Mouse (Mus musculus) kidney, postnatal 0 days (tissue): ENCODE data around the gene Gm26620. TPM values are rescaled to one million over a fixed set of nuclear protein-coding genes. Genes with fewer than 3 reads are reported as not detected.

Source experiments
- ATAC-seq: fragments of 200-750 bp; cut with Nextera tagmentation; replicated peaks from 2 replicates; pipeline ENCODE4 v1.8.0; 2017; ENCODE audit warnings: low read depth, moderate number of reproducible peaks, moderate TSS enrichment, moderate library complexity; ENCODE audit not compliant: low FRiP score
- DNase-seq: peaks from one replicate; pipeline ENCODE4 v3.0.0-alpha.2; 2016; ENCODE audit warnings: low spot score
- H3K27ac ChIP-seq: fragments of 300-500 bp; sonication (generic); 2 replicates; pipeline ENCODE4 v1.5.1; 2014; ENCODE audit warnings: mild to moderate bottlenecking
- H3K27me3 ChIP-seq: fragments of 300-500 bp; sonication (generic); 2 replicates; pipeline ENCODE4 v1.6.1; 2014; ENCODE audit warnings: low read length, mixed read lengths; ENCODE audit not compliant: insufficient read depth
- H3K36me3 ChIP-seq: fragments of 300-500 bp; sonication (generic); 2 replicates; pipeline ENCODE4 v1.6.1; 2014; ENCODE audit warnings: low read length, mixed read lengths; ENCODE audit not compliant: insufficient read depth
- H3K4me1 ChIP-seq: fragments of 300-500 bp; sonication (generic); replicated peaks from 2 replicates; pipeline ENCODE4 v1.6.1; 2014; ENCODE audit warnings: antibody characterized with exemption, low read length, mixed read lengths; ENCODE audit not compliant: insufficient read depth
- H3K4me2 ChIP-seq: fragments of 300-500 bp; sonication (generic); 2 replicates; pipeline ENCODE4 v1.6.1; 2014; ENCODE audit warnings: mild to moderate bottlenecking, low read length, moderate library complexity, mixed read lengths
- H3K4me3 ChIP-seq: fragments of 300-500 bp; sonication (generic); replicated peaks from 2 replicates; pipeline ENCODE4 v1.5.1; 2014; ENCODE audit warnings: low read depth, low read length
- H3K9ac ChIP-seq: fragments of 300-500 bp; sonication (generic); 2 replicates; pipeline ENCODE4 v1.6.1; 2014; ENCODE audit warnings: low read depth, low read length
- H3K9me3 ChIP-seq: fragments of 300-500 bp; sonication (generic); replicated peaks from 2 replicates; pipeline ENCODE4 v1.6.1; 2016; ENCODE audit warnings: low read length, inconsistent platforms, mixed read lengths
- CTCF ChIP-seq: IDR thresholded peaks from 2 replicates; pipeline ENCODE4 v1.5.1; 2016; ENCODE audit warnings: antibody characterized with exemption, low read depth, mild to moderate bottlenecking, moderate library complexity
- WGBS: fragments of 180-500 bp; shearing (Covaris S2); extraction: QIAGEN DNeasy Blood & Tissue Kit; methylation state at CpG from one replicate; pipeline ENCODE4 v1.1.7; 2014; 5-methylcytosine and 5-hydroxymethylcytosine counted together
- polyA plus RNA-seq: library from polyadenylated mRNA; unstranded; fragments of >200 nt; fragmentation: Nextera tagmentation; extraction: Ambion mirVana; gene quantifications from 2 replicates; pipeline ENCODE4 v1.2.1, GENCODE M21; 2015

Gene Gm26620
- polyA plus RNA-seq, 1 experiment from 2014 or later, result 2.1 TPM

DNA sequence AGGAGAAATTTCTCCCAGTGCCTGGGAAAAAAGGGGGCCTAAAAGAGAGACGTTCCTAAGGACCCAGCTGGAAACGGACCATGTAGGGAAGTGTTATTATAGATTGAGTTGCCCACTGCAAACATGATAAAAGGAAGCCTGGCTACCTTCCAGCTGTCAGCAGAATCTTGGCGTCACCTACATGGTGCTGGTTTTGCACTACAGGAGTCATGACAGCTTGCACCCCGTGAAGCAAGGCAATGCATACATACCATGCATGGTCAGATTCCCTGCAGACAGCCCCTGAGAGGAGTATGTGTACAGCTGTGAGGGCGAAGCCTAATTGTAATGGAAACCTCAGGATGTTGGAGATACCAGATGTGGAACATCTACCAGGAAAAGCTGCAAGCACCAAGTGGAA is 30.8 kb downstream of the Gm26620 start:
- H3K4me1 ChIP-seq, result no peaks in the 10 kb centered on the region
- ATAC-seq (no peak), DNase-seq (no peak)
- H3K9me3 ChIP-seq, result no peaks in the 10 kb centered on the region
- no peak overlapping the region for H3K4me2 ChIP-seq
- no peaks in the 10 kb centered on the region for H3K27me3 ChIP-seq
- no peak overlapping the region for H3K27ac ChIP-seq
- no peak for TF ChIP-seq CTCF
- no peak overlapping the region for H3K4me3 ChIP-seq
- H3K36me3 ChIP-seq, result no peaks in the 10 kb centered on the region
- no peak overlapping the region for H3K9ac ChIP-seq
- 70% methylated on average over 5 of the region's 5 CpGs for WGBS

GRCm38 (mm10) chr1:170919308-170919707 is 34.4 kb downstream of the Gm26620 start:
- H3K4me1 ChIP-seq, result no peaks in the 10 kb centered on the region
- H3K36me3 ChIP-seq, result no peaks in the 10 kb centered on the region
- 90% methylated on average over 8 of the region's 8 CpGs for WGBS
- ATAC-seq (no peak), DNase-seq (no peak)
- no peaks in the 10 kb centered on the region for H3K9me3 ChIP-seq
- H3K4me2 ChIP-seq, result no peak overlapping the region
- no peak overlapping the region for H3K9ac ChIP-seq
- no peak overlapping the region for H3K27ac ChIP-seq
- no peak for TF ChIP-seq CTCF
- no peak overlapping the region for H3K4me3 ChIP-seq
- H3K27me3 ChIP-seq, result no peaks in the 10 kb centered on the region

GRCm38 (mm10) chr1:170924485-170924884 is 39.6 kb downstream of the Gm26620 start:
- Histone ChIP-seq H3K27ac (no peak overlapping the region), H3K36me3 (no peaks in the 10 kb centered on the region), H3K9me3 (no peaks in the 10 kb centered on the region), H3K4me1 (no peaks in the 10 kb centered on the region), H3K27me3 (no peaks in the 10 kb centered on the region), H3K4me3 (no peak overlapping the region), H3K4me2 (no peak overlapping the region), H3K9ac (no peak overlapping the region)
- TF ChIP-seq CTCF, result no peak
- 72% methylated on average over 6 of the region's 6 CpGs for WGBS
- peak; percentile 16 for DNase-seq
- ATAC-seq, result no peak

DNA sequence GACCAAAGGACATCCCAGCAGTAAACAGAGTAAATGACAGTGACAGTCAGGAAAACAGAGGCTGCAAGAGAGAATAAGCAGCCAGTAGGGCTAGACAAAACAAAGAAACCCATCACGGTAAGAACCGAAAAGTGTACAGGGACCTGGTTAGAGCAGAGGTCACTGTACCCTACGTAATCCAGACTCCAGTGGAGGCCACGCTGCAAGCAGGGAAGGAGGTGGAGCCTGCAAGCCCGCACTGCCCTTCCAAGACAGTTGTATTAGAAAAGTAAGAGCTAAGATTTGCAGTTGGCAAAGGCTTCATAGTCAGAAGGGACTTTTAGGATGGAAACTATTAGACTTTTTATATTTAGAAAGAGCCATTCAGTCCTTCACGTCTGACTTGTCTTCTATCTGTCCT is 42.1 kb downstream of the Gm26620 start:
- Histone ChIP-seq H3K27me3 (no peaks in the 10 kb centered on the region), H3K4me1 (no peaks in the 10 kb centered on the region), H3K4me2 (no peak overlapping the region), H3K4me3 (no peak overlapping the region), H3K9me3 (no peaks in the 10 kb centered on the region), H3K27ac (no peak overlapping the region), H3K36me3 (no peaks in the 10 kb centered on the region), H3K9ac (no peak overlapping the region)
- no peak for TF ChIP-seq CTCF
- DNase-seq (no peak), ATAC-seq (no peak)
- WGBS, result 53% methylated on average over 6 of the region's 6 CpGs

GRCm38 (mm10) chr1:170927378-170927777 is 42.5 kb downstream of the Gm26620 start, which contains the start of gene Fcrla:
Gene Fcrla, minus strand, starts transcription at chr1:170927583.
- Histone ChIP-seq H3K9me3 (no peaks in the 10 kb centered on the region), H3K4me2 (no peak within 1 kb of the TSS), H3K4me3 (no peak within 1 kb of the TSS), H3K27ac (no peak within 1 kb of the TSS), H3K4me1 (no peaks in the 10 kb centered on the region), H3K27me3 (no peaks in the 10 kb centered on the region), H3K9ac (no peak within 1 kb of the TSS), H3K36me3 (no peaks in the 10 kb centered on the region)
- TF ChIP-seq CTCF, result no peak
- DNase-seq (no peak), ATAC-seq (no peak)
- WGBS, result 83% methylated on average over 3 of the region's 3 CpGs

DNA sequence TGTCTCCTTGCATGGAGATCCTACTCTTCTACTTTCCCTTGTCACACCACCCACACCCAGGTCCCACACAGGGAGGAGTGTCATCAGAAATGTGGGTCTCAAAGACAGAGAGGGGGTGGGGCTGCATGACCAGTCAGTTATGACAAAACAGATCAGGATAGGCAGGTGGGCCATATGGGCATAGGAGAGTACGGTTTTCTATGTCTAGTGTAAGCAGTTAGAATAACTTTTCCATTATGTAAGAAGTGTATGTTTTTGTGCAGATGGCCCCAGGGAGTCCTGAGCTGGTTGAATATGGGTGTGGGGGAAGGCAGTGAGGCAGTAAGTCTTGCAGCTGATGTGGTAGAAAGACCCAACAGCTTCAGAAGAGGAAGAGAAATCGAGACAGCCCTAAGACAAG is 43.6 kb downstream of the Gm26620 start:
- Histone ChIP-seq H3K27me3 (no peaks in the 10 kb centered on the region), H3K36me3 (no peaks in the 10 kb centered on the region), H3K4me2 (no peak overlapping the region), H3K9me3 (no peaks in the 10 kb centered on the region), H3K27ac (no peak overlapping the region), H3K4me1 (no peaks in the 10 kb centered on the region), H3K4me3 (no peak overlapping the region), H3K9ac (no peak overlapping the region)
- ATAC-seq (no peak), DNase-seq (no peak)
- TF ChIP-seq CTCF, result no peak
- WGBS, result 74% methylated on average over 2 of the region's 2 CpGs

DNA sequence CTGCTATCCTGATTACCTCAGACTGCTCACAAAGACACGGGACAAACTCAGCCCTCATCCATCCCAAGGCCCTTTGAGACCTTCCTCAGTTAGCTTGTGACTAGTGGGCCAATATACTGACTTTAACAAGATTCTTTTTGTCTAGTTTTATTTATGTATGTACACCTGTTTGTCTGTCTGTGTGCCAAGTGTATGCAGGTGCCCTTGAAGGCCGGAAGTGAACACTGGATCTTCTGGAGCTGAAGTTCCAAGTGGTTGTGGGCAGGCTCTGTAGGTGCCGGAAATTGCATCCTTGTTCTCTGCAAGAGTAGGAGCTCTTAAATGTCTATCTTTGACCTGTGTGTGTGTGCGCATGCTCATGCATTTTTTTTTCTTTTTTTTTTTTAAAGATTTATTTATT is 44.4 kb downstream of the Gm26620 start:
- no peak overlapping the region for H3K9ac ChIP-seq
- H3K36me3 ChIP-seq, result no peaks in the 10 kb centered on the region
- no peaks in the 10 kb centered on the region for H3K9me3 ChIP-seq
- DNase-seq (no peak), ATAC-seq (no peak)
- H3K4me3 ChIP-seq, result no peak overlapping the region
- no peaks in the 10 kb centered on the region for H3K27me3 ChIP-seq
- WGBS, result 84% methylated on average over 4 of the region's 4 CpGs
- no peak for TF ChIP-seq CTCF
- H3K4me2 ChIP-seq, result no peak overlapping the region
- H3K27ac ChIP-seq, result no peak overlapping the region
- H3K4me1 ChIP-seq, result no peaks in the 10 kb centered on the region
